Mouse (Mus musculus) activated CD4-positive, CD25-positive, alpha-beta regulatory T cell, adult 4 months (primary cell): ENCODE results near the gene Dis3l. TPM values are rescaled to one million over a fixed set of nuclear protein-coding genes. Genes with fewer than 3 reads are reported as not detected.
"Not testable (repeated sequence)": the region's sequence is repeated elsewhere in the genome, so short reads cannot be mapped to it uniquely, and the experiment has no call there.

ENCODE experiments used
- ATAC-seq: one replicate; pipeline ENCODE4 v1.8.0; 2017
- polyA plus RNA-seq, 2 experiments: library from polyadenylated mRNA; unstranded; fragments of 100-300 nt; shearing (Covaris generic); gene quantifications; one replicate each; pipeline ENCODE4 v1.2.1; 2017

Dis3l gene
- polyA plus RNA-seq, 2 experiments from 2014 or later: 9.5 to 9.8 TPM

DNA sequence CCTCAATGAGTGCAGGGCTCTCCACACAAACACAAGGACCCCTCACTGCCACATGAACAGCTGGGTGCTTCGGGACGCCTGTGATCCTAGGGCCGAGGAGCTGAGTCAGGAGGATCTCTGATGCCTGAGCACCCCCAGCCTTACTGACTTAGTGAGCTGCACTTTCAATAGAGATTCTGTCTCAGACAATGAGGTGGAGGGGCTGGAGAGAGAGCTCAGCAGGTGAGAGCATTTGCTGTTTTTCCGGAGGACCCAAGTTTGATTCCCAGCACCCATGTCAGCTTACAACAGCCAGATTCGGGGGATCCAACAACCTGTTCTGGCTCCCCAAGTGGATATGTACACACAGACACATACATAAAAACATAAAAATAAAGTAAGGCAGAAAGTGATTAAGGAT lies 24.1 kb downstream of the Dis3l start:
- ATAC-seq: no peak

DNA sequence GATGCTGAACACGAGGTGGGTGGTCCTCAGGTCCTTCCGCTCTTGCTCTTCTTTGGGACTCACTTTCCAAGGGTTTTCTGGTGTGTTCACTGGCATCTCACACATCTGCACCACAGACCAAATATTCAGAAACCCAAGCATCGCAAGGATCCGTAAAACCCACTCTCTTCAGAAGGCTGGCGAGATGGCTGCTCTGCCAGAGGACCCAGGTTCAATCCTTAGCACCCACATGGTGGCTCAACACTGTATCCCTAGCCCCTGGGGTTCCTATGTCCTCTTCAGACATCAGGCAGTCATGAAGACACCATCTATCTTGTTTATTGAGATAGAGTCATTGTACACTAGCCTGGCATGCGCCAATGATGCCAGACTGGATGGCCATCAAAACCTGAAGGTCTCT lies 26.4 kb downstream of the Dis3l start:
- ATAC-seq: no peak

DNA sequence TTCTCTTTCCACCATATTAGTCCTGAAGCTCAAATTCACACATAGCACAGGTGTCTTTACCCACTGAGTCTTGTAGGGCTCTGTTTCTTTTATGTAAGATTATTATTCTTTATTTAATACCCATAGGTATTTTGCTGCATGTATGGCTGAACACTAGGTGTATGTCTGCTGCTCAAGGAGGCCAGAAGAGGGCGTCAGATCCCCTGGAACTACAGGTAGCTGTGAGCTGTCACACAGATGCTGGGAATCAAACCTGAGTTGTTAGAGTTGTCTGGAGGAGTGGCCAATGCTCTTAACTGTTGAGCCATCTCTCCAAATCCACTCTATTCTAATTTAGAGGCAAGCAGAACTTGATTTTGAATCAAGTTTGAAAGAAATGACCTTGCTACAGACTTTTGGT lies 29.0 kb downstream of the Dis3l start:
- no peak for ATAC-seq

DNA sequence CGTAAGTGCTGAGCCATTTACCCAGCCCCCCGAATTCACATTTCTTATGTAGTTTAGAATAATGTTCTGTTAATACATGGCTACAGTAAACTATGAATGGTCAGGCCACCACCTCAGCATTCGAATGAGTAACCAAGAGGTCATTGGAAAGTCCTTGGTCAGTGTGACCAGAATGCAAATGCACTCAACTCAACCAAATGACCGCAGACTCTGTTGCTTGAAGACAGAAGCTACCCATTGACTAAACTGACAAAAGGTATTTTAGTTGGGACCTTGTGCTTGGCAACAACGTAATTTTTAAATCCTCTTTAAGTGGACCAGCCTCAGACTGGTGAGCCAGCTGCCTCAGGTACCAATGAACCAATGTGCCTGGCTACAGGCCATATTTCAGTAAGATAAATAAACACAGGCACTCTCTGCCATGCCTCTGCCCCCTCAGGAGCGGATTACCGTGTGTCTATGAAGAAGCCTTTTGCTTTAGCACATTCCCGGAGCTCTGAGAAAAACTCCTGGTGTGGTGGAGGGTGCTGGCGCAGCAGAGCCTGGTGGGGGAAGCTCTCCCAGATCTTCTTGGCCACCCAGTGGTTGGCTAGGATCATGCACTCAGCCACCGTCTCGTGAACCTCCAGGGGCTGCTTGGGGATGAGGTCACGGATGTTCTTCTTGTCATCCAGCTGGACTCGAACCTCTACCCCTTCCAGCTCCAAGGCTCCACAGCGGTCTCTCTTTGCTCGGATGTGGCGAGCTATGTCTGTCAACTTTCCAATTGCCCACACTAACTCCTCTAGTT lies 29.9 kb downstream of the Dis3l start:
- ATAC-seq: no peak

DNA sequence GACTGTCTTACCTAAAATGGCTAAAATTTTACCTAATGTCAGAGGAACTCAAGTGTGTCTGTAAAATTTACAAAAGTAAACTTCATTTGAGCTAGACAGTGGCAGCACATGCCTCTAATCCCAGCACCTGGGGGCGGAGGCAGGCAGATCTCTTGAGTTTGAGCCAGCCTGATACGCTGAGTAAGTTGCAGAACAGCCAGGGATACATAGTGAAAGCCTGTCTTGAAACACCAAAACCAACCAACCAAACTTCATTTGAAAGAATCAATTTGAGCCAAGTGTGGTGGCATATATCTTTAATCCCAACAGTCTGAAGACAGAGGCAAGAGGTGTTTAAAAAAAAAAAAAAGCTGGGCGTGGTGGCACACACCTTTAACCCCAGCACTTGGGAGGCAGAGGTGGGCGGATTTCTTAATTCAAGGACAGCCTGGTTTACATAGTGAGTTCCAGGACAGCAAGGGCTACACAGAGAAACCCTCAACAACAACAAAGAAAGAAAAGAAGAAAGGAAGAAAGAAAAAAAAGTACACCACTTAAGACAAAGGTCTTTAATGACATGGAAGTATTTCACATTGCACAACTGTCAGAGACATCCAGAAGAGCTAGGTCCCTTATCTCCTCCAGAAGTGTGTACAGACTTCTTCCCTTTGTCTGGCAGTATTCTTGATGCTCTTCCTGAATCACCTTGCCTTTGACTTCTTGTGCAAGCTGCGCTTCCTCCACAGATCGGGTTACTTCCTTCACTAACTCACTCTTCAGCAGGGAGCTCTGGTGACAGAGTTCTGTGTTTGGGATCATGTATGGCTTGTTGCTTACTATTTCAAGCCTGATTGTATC lies 34.4 kb downstream of the Dis3l start:
- no peak for ATAC-seq

DNA sequence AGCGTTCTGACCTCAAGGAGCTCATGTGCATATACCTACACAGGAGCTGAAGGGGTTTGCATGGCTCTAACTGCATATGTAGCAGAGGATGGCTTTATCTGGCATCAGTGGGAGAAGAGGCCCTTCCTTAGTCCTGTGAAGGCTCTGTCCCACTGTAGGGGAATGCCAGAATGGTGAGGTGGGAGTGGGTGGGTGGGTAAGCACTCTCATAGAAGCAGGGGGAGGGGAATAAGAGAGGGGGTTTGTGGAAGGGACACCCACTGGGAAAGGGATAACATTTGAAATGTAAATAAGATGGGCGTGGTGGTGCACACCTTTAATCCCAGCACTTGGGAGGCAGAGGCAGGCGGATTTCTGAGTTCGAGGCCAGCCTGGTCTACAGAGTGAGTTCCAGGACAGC lies 38.0 kb downstream of the Dis3l start:
- ATAC-seq: not testable (repeated sequence)

DNA sequence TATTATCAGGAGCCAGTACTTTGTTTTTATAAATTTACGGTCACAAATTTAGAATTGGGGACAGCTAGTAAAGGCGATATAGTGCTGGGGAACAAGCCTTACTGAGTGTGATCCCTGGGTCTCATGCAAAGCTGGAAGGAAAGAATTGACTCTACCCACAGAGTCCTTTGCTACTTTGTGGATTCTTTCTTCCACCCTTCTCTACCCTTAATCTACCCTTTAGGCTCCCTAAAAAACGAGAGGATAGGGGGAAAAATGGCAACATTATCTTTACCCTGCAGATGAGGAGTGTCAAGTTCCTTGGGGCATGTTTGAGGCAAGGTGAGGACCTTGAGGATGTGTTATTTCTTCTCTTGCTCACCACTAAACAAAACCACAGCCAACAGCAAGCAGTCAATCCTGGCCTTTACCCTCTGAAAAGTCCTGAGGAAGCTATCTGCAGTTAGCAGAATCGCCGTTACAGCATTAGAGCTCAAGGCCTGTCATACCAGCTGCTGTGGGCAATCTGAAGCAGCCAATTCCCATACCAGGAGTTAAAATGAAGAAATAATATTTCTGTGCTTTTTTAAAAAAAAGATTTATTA lies 58.6 kb downstream of the Dis3l start:
- no peak for ATAC-seq

DNA sequence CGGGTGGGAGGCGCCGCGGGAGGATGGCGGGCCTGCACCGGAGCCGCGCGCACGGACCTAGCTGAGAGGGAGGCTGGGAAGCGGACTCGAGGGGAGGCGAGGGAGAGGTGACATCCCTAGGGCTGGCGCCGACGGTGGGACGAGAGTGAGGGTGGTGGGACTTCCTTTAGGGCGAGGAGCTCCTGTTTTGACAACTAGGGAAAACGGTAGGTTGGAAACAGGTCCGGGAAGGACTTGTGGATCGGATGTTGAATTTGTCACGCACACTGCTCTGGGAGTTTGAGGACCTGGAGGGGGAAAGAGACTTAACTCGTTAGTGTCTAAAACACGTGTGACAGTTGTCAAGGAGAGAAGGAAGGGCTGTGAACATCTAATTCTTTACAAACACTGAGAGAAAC lies 59.3 kb downstream of the Dis3l start:
- ATAC-seq: no peak

DNA sequence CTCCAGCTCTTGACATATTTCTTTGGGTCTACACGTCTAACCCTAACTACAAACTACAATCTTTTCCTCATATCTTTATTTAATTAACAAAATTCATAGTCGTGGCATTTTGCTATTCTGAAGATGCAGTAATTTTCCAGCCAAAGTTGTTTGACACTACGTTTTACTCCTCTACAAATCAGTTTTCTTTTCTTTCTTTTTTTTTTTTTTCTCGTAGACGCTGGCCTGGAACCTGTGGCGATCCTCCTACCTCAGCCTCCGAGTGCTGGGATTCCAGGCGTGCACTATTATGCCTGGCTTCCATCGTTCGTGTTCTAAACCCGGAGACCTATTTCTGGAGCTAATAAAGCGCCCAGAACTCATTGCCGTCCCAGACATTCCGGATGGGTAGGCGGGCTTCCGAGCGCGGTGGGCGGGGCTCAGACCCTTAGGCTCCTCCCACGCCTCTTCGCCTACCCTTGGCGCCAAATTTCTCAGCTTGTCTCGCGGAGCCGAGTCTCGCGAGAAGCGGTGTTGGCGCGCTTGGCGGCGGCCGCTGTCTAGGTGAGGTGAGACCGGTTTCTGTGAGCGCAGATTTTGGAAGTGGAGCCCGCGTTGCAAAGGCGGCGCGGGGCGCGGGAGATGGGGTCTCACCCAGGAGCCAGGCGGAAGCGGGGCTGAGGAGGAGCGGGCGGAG lies 59.8 kb downstream of the Dis3l start, which contains the start of gene Tipin:
Tipin (plus strand) TSS at position 477 of the 676 bp plus-strand sequence.
- ATAC-seq: peak; percentile 98

DNA sequence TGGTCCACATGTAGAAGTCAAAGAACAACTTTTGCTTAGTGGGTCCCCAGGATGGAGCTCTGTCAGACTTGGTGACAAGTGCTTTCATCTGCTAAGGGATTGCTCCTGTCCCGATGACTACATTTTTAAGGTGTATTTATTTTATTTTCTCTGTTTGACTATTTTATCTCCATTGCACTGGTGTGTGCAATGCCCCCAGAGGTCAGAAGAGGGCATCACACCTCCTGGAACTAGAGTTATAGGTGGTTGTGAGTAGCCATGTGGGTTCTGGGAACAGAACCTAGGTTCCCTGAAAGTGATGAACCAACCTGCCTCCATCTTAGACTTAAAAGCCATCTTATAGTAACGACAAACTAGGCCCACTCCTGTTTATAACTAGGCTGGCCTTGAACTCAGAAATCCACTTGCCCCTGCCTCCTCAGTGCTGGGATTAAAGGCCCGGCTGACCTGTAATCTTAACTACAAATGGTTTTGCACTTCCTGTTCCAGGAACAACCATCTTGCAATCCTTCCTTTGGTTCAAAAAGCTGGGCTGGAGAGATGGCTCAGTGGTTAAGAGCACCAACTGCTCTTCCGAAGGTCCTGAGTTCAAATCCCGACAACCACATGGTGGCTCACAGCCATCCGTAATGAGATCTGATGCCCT lies 62.3 kb downstream of the Dis3l start:
- ATAC-seq: no peak

DNA sequence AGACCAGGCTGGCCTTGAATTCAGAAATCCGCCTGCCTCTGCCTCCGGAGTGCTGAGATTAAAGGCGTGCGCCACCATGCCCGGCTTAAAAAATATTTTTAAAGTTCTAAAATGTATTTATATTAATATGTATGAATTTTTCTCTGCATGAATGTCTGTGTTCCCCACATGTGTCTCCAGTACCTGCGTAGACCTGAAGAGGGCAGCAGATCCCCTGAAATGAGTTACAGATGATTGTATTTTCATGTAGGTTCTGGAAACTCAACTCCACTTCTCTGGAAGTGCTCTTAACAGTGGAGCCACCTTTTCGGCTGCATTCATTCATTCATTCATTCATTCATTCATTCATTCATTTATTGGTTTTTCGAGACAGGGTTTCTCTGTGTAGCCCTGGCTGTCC lies 63.4 kb downstream of the Dis3l start:
- ATAC-seq: no peak

DNA sequence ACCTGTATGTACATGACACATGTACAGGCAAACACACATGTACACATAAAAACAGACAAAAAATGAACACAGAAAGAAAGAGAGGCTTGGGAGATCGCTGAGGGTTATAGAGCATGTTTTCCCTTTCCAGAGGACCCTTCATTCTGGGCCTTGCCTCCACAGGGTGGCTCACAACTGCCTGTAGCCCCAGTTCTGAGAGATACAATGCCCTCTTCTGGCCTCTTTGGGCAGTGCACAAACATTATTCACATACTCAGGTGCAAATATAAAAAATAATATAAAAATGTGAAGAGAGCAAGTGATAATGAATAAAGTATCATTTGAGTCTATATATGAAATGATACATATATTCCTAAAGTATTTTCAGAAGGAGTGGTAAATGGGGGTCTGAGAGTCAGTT lies 66.2 kb downstream of the Dis3l start:
- no peak for ATAC-seq

DNA sequence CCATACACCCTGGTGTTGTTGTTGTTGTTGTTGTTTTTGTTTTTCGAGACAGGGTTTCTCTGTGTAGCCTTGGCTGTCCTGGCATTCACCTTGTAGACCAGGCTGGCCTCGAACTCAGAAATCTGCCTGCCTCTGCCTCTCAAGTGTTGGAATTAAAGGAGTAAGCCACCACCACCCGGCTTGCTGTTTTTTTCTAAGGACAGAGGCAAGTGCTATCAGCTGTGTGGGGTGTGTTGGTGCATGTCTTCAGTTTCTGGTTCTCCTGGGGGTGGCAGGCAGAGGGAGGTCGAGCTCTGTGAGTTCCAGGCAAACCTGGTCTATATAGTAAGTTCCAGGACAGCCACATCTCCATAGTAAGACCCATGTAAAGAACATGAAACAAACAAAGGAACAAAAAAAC lies 66.8 kb downstream of the Dis3l start:
- ATAC-seq: no peak

DNA sequence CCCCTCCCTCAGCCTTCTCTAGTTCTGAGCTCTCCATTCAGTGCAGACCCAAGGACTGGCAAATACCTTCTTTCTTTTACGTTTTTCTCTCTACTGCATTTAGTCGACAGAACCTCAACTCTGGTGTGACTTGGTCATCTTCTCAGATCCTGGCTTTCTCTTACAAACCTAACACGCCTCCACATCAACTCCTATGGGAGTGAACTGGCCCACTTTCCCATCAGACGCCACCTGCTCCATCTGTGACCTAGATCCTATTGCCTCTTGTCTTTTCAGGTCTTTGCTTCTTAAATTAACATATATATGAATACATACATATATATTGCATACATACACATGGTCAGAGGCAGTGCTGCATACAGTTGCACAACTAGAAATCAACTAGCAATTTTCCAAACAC lies 67.3 kb downstream of the Dis3l start:
- ATAC-seq: no peak

DNA sequence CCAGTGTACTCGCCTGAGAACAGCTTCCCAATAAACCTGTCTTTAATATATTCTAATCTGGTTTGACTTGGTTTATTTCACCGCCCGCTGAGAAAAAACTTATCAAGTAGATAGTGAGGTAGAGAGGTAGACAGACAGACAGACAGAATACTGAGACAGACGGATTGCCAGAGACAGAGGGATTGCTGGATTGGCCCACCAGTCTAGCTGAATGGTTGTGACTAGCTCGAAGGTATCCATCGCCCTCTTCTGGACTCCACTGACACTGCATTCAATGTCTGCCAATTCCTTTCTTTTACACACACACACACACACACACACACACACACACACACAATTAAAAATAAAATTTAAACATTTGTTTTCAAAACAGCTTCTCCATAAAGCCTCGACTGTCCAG lies 68.5 kb downstream of the Dis3l start:
- no peak for ATAC-seq

DNA sequence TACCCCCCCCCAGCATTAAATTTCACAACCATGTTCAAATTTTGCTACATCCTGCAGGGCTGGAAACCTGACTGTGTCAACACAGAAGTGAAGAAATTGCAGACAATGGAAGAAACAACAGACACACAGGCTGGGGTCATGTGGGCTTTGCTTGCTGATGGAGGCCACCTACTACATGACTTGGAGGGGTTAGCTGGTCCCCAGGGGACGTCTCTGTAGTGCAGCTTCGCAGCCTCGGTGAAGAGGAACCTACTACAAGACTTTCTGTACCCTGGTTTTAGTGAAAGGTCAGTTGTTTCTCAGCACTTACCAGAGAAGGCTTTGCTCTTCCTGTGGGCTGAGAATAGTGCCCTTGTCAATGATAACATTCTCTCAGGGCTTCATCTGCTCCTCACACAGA lies 69.8 kb downstream of the Dis3l start:
- no peak for ATAC-seq

DNA sequence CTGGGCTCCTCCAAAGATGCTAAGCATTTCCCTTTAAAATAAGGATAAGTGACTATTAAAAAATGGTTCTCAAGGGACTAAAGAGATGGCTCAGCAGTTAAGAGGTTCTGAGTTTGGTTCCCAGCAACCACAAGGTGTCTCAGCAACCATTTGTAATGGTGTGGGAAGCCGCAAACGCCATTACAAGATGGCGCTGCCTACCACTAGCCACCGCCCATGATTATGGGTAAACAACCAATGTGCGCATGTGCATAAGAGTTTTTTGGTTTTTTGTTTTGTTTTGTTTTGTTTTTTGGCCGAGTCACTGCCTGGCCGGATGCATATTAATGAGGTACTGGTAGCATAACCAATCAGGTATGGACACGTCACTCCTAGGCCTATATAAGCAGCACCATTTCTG lies 72.3 kb downstream of the Dis3l start:
- ATAC-seq: not testable (repeated sequence)

DNA sequence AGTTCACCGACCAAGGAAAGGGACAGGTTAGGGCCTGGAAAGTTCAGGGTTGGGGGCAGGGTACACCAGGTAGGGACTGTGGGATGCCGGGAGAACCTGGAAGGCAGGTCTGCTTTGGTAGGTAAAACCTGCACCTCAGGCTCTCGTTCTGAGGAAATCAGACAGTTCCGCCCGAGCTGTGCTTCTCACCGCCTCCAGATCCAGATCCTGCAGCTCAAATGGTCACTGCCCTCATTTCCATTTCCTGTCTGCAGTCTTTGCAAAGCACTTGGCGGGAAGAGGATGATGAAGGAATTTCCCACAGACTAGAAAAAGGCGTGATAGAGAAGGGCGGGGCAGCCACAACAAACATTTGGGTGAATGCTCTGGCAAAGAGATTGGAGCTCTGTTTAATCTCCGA lies 72.9 kb downstream of the Dis3l start:
- ATAC-seq: no peak

DNA sequence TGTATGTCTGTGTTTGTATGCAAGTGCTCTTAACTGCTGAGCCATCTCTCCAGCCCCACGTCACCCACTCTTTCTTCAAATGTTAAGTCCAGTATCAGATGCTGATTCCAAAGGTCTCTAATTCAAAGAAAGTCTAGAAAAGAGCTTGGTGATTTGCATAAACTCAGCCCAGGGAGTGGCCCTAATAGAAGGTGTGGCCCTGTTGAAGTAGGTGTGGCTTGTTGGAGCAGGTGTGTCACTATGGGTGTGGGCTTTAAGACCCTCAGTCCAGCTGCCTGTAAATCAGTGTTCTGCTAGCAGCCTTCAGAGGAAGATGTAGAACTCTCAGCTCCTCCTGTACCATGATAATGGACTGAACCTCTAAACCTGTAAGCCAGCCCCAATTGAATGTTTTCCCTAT lies 73.9 kb downstream of the Dis3l start:
- ATAC-seq: no peak

DNA sequence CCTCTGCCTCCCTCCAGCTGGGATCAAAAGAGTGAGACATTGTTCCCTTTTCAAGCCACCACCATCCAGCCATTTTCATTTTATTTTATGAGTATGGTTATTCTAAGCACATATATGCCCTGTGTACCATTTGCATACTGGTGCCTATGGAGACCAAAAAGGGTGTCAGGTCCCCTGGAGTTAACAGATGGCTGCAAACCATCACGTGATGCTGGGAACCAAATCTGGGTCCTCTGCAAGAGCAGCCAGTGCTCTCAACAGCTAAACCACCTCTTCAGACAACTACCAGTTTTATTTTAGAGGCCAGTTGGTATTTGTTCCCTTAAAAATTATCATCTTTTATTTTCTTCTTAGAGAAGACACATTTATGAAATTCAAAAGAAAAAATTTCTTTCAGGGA lies 76.3 kb downstream of the Dis3l start:
- ATAC-seq: no peak

DNA sequence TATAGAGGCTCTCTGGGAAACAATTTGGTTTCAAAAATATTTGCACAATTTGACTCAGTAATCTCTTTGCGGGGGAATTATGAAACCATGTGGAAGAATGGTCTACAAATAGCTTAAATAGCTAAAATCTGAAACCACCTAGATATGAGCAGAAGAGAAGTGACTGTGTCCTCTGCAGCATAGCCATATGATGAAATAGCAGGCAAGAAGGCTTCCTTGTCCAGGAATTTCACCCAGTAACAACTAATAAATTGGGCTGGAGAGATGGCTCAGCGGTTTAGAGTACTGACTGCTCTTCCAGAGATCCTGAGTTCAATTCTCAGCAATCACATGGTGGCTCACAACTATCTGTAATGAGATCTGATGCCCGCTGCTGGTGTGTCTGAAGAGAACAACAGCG lies 80.1 kb downstream of the Dis3l start:
- no peak for ATAC-seq

DNA sequence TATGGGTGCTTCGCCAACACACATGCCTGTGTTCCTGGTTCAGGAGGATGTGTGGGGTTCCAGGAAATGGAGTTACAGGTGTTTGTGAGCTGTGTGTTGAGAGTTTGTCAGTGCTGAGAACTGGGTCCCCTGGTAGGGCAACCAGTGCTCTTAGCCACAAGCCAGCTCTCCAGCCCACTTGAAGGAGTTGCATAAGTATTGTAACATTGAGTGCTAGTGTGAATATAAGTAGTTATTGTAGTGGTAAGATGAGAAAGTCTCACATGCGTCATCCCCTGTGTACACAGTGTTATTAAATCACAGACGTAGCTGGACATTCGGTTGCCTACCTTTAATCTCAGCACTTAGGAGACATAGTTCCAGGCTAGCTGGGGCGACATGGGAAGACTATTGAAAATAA lies 81.2 kb downstream of the Dis3l start:
- no peak for ATAC-seq
